Mouse (Mus musculus): ENCODE measurements around the gene Pygl. TPM values are rescaled to one million over a fixed set of nuclear protein-coding genes. Genes with fewer than 3 reads are reported as not detected.
"Not testable (repeated sequence)": the region's sequence is repeated elsewhere in the genome, so short reads cannot be mapped to it uniquely, and the experiment has no call there.

Pygl gene
- polyA plus RNA-seq, 1 experiment from 2014 or later = 9.3 TPM

DNA sequence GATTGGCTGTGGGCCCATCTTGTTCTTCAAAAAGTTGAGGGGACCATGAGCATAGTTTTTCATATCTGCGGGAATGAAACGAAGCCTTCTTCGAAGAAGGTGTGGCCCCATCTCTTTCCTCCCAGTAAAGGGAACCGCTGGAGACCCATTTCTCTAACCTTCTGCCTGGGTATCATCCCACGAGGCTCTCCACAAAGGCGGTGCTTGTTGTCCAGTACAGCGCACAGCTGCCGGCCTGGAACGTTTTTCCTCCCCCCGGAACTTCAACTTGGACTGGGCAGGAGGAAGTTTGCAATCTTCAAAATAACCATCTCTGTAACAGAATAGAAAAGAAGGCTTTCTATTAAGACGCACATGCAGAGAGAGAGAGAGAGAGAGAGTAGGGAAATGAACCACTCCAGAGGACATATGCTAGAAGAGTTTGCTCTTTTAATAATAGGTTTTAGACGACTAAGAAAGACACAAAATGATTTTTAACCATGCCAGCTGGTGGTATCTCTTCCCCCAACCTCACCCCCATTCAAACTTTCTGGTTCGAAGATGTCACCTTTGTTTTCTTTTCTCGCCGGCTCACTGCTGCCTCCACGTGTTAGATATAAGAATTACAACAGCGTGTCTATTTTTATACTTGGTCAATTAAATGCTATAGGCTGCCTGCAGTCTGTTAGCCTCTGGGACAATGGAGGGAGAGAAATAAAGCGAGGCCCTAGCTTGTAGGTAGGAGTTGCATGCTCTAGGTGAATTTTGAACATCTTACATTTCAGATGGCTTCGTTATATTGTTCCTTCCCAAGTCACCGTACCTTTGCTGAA, 86.4 kb downstream of the Pygl start:
- peaks cover 27% of the 10 kb centered on the region for H3K4me1 ChIP-seq (replicated peaks)
- H3K4me3 ChIP-seq = no peak overlapping the region
- no peaks in the 10 kb centered on the region for H3K27me3 ChIP-seq (ENCODE audit: insufficient read depth, poor library complexity, severe bottlenecking)
- no peaks in the 10 kb centered on the region for H3K36me3 ChIP-seq
- 52% methylated on average over 20 of the region's 20 CpGs for WGBS
- peak; percentile 65 for DNase-seq (ENCODE audit: low spot score)
- peak overlapping the region; percentile 79 for H3K27ac ChIP-seq
- no peaks in the 10 kb centered on the region for H3K9me3 ChIP-seq

- H3K36me3 ChIP-seq; H3K27me3 ChIP-seq (ENCODE audit: insufficient read depth, poor library complexity, severe bottlenecking); H3K4me3 ChIP-seq; H3K9me3 ChIP-seq: not testable (repeated sequence)
- 28% methylated on average over 3 of the region's 3 CpGs for WGBS
- Histone ChIP-seq H3K4me1 (replicated peaks) (peaks cover 26% of the 10 kb centered on the region), H3K27ac (peak overlapping the region; percentile 79)
- DNase-seq (ENCODE audit: low spot score) = peak; percentile 20
Measured at GRCm38 (mm10) chr12:70144106-70144587, 87.1 kb downstream of the Pygl start.

DNA sequence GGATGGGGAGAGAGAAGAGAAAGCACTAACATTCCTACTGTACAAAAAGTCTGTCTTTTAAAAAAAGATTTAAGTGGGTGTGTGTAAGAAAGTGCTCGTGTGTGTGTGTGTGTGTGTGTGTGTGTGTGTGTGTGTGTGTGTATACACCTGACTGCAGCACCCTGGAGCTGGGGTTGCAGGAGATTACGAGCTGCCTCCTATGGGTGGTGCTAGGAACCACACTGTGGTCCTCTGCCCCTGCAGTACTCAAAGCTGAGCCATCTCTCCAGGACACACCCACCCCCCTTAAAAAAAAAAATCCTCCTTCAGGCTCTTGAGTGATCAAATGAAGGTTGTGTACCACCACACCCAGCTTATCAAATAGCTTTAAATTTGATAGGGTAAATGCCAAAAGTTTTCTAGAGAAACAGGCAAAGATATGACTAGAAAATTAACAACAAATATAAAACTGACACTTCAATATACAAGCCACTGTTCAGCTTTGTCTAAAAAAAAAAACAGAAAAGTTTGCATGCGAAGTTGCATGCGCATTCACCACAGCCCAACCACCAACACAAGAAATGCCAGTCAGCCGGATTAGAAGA, 90.2 kb downstream of the Pygl start:
- H3K9me3 ChIP-seq = no peaks in the 10 kb centered on the region
- 92% methylated on average over 5 of the region's 5 CpGs for WGBS

More for the DNA sequence above, 90.2 kb downstream of the Pygl start:
- Histone ChIP-seq H3K4me1 (replicated peaks) (peaks cover 10% of the 10 kb centered on the region), H3K27ac (no peak overlapping the region), H3K27me3 (ENCODE audit: insufficient read depth, poor library complexity, severe bottlenecking) (no peaks in the 10 kb centered on the region), H3K36me3 (no peaks in the 10 kb centered on the region), H3K4me3 (no peak overlapping the region)
- DNase-seq (ENCODE audit: low spot score) = no peak

Other genes with a start within 250 kb of the Pygl start
- 5.2 and 5.4 TPM in 2 replicates for gene Sav1, start 244.5 kb downstream of the Pygl start, polyA plus RNA-seq (2016; fragmentation: Nextera tagmentation; extraction: Ambion mirVana)
- 10.3 and 13.7 TPM in 2 replicates for gene Nin, start 117.8 kb downstream of the Pygl start, polyA plus RNA-seq (2016; fragmentation: Nextera tagmentation; extraction: Ambion mirVana)
- not detected in 2 replicates for gene Abhd12b, start 77.3 kb downstream of the Pygl start, polyA plus RNA-seq (2016; fragmentation: Nextera tagmentation; extraction: Ambion mirVana)
- gene Trim9, start 116.1 kb upstream of the Pygl start, polyA plus RNA-seq (2016; fragmentation: Nextera tagmentation; extraction: Ambion mirVana) = 16.7 and 21.6 TPM in 2 replicates
- 114 and 127 TPM in 2 replicates for gene Tmx1, start 221.6 kb upstream of the Pygl start, polyA plus RNA-seq (2016; fragmentation: Nextera tagmentation; extraction: Ambion mirVana)

All from hindbrain, embryonic 10.5 days (tissue).